Mouse (Mus musculus): ENCODE measurements around the gene Baiap2l2. TPM values are rescaled to one million over a fixed set of nuclear protein-coding genes. Genes with fewer than 3 reads are reported as not detected.

Gene Baiap2l2
- polyA plus RNA-seq, 1 experiment: 4.6 TPM

GRCm38 (mm10) chr15:79251781-79252491, 33.4 kb downstream of the Baiap2l2 start:
- H3K27ac ChIP-seq (ENCODE audit: insufficient read depth, low read length): peak overlapping the region; percentile 50
- H3K4me1 ChIP-seq (ENCODE audit: control insufficient read depth, insufficient read depth, low read length): peaks cover 3% of the 10 kb centered on the region; the same call in 1 of the 2 replicates
- no peak for TF ChIP-seq CTCF (IDR thresholded peaks at IDR 0.05; ENCODE audit: extremely low read depth, insufficient read depth, low read length)
- TF ChIP-seq POLR2A (IDR thresholded peaks at IDR 0.05; ENCODE audit: extremely low read depth, insufficient read depth, low read length): 0 out of 2 replicates have a peak, but pooled peaks have one; percentile 4
- peak overlapping the region; percentile 7; the same call in 1 of the 2 replicates for H3K4me3 ChIP-seq (ENCODE audit: insufficient read depth, low read length)

- H3K27ac ChIP-seq (ENCODE audit: insufficient read depth, low read length): no peak overlapping the region
- peaks cover 3% of the 10 kb centered on the region; the same call in 1 of the 2 replicates for H3K4me1 ChIP-seq (ENCODE audit: control insufficient read depth, insufficient read depth, low read length)
- H3K4me3 ChIP-seq (ENCODE audit: insufficient read depth, low read length): no peak overlapping the region
- TF ChIP-seq POLR2A (IDR thresholded peaks at IDR 0.05; ENCODE audit: extremely low read depth, insufficient read depth, low read length) (no peak), CTCF (IDR thresholded peaks at IDR 0.05; ENCODE audit: extremely low read depth, insufficient read depth, low read length) (0 out of 2 replicates have a peak, but pooled peaks have one; percentile 3)
These were observed 34.2 kb downstream of the Baiap2l2 start for GRCm38 (mm10) chr15:79251168-79251567.

- Histone ChIP-seq H3K4me3 (ENCODE audit: insufficient read depth, low read length) (no peak overlapping the region), H3K27ac (ENCODE audit: insufficient read depth, low read length) (no peak overlapping the region), H3K4me1 (ENCODE audit: control insufficient read depth, insufficient read depth, low read length) (peaks cover 3% of the 10 kb centered on the region; the same call in 1 of the 2 replicates)
- no peak for TF ChIP-seq POLR2A (IDR thresholded peaks at IDR 0.05; ENCODE audit: extremely low read depth, insufficient read depth, low read length)
- no peak for TF ChIP-seq CTCF (IDR thresholded peaks at IDR 0.05; ENCODE audit: extremely low read depth, insufficient read depth, low read length)
These were observed 35.1 kb downstream of the Baiap2l2 start for GRCm38 (mm10) chr15:79250236-79250635.

DNA sequence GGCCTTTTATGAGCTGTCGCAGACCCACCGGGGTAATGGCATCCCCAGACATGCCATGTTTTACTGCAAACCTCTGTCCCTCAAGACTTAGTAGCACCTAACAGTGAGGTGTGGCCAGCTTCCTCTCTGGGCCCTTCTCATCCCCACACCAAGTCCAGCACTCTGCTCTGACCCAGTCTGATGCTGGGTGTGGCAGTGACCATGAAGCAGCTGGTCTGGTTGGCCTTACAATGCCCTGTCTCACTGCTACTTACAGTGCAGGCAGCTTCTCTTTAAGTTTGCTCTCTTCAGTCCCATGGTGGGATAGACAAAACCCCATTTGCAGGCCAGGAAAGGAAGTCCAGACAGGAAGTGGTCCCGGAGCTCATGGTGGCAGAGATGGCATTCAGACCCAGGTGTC, 40.0 kb downstream of the Baiap2l2 start:
- Histone ChIP-seq H3K27ac (ENCODE audit: insufficient read depth, low read length) (no peak overlapping the region), H3K4me3 (ENCODE audit: insufficient read depth, low read length) (no peak overlapping the region), H3K4me1 (ENCODE audit: control insufficient read depth, insufficient read depth, low read length) (peaks cover 3% of the 10 kb centered on the region)
- TF ChIP-seq POLR2A (IDR thresholded peaks at IDR 0.05; ENCODE audit: extremely low read depth, insufficient read depth, low read length) (no peak), CTCF (IDR thresholded peaks at IDR 0.05; ENCODE audit: extremely low read depth, insufficient read depth, low read length) (no peak)

GRCm38 (mm10) chr15:79244071-79244893, 41.1 kb downstream of the Baiap2l2 start:
- H3K27ac ChIP-seq (ENCODE audit: insufficient read depth, low read length): peak overlapping the region; percentile 49; the same call in 1 of the 2 replicates
- TF ChIP-seq CTCF (IDR thresholded peaks at IDR 0.05; ENCODE audit: extremely low read depth, insufficient read depth, low read length): no peak
- TF ChIP-seq POLR2A (IDR thresholded peaks at IDR 0.05; ENCODE audit: extremely low read depth, insufficient read depth, low read length): no peak
- H3K4me1 ChIP-seq (ENCODE audit: control insufficient read depth, insufficient read depth, low read length): peaks cover 3% of the 10 kb centered on the region
- H3K4me3 ChIP-seq (ENCODE audit: insufficient read depth, low read length): no peak overlapping the region

GRCm38 (mm10) chr15:79243234-79244042, 41.9 kb downstream of the Baiap2l2 start:
- TF ChIP-seq CTCF (IDR thresholded peaks at IDR 0.05; ENCODE audit: extremely low read depth, insufficient read depth, low read length) (peak; percentile 100), POLR2A (IDR thresholded peaks at IDR 0.05; ENCODE audit: extremely low read depth, insufficient read depth, low read length) (peak; percentile 47; the same call in 1 of the 2 replicates)
- peaks cover 3% of the 10 kb centered on the region for H3K4me1 ChIP-seq (ENCODE audit: control insufficient read depth, insufficient read depth, low read length)
- H3K4me3 ChIP-seq (ENCODE audit: insufficient read depth, low read length): no peak overlapping the region
- no peak overlapping the region for H3K27ac ChIP-seq (ENCODE audit: insufficient read depth, low read length)

GRCm38 (mm10) chr15:79242574-79243233, 42.6 kb downstream of the Baiap2l2 start:
- 0 out of 2 replicates have a peak overlapping the region, but pooled peaks have one; percentile 15 for H3K27ac ChIP-seq (ENCODE audit: insufficient read depth, low read length)
- H3K4me1 ChIP-seq (ENCODE audit: control insufficient read depth, insufficient read depth, low read length): peaks cover 3% of the 10 kb centered on the region
- no peak overlapping the region for H3K4me3 ChIP-seq (ENCODE audit: insufficient read depth, low read length)
- TF ChIP-seq CTCF (IDR thresholded peaks at IDR 0.05; ENCODE audit: extremely low read depth, insufficient read depth, low read length) (no peak), POLR2A (IDR thresholded peaks at IDR 0.05; ENCODE audit: extremely low read depth, insufficient read depth, low read length) (no peak)

DNA sequence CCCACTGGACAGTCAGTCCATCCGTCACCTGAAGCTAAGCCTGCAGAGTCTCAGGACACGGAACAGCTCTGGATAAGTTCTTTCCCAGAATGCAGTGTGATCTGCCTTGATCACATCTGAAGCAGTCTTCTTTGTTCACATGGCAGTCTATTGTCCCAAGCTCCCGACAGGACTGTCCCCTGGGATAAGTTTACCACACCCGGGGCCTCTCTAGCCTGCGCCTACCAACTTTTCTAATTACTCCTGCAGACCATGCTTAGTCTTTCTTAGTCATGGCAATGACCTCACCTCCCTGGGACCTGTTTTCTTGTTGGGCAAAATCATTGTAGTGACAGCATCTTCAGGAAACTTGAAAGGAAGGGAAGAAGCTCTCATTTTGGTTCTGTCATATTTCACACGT, 47.3 kb downstream of the Baiap2l2 start:
- TF ChIP-seq CTCF (IDR thresholded peaks at IDR 0.05; ENCODE audit: extremely low read depth, insufficient read depth, low read length) (no peak), POLR2A (IDR thresholded peaks at IDR 0.05; ENCODE audit: extremely low read depth, insufficient read depth, low read length) (no peak)
- Histone ChIP-seq H3K27ac (ENCODE audit: insufficient read depth, low read length) (no peak overlapping the region), H3K4me1 (ENCODE audit: control insufficient read depth, insufficient read depth, low read length) (no peaks in the 10 kb centered on the region), H3K4me3 (ENCODE audit: insufficient read depth, low read length) (no peak overlapping the region)
